Comparison of ENCODE assay signal across 20 mouse cellular contexts in the genomic region with DNA sequence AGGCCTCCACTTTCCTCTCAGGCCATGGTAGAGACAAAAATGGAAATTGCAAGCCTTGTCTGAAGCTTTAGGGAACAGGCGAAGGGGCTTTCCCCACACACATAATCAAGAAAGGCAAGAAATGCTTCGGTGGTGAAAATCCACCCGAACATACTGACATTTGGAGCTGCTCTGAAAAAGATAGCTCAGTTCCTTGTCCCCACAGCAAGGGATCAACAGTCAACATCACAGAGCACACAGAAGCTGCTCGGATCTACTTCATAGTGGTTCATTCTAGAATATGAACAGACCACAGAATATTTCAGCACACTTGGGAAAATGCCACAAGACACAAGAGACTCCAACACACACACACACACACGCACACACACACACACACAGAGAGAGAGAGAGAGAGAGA. TPM values are rescaled to one million over a fixed set of nuclear protein-coding genes. Genes with fewer than 3 reads are reported as not detected.
DNase-seq lines count a peak whose midpoint lies in the region; ATAC-seq lines count a peak whose summit lies in the region.
"Had no signal": no experiment of that assay in that cellular context is flagged by ENCODE, and none has a peak within 500 bp of the region (broad histone marks: within the 10 kb centered on the region; RNA-seq: fewer than 3 reads in every experiment).

No protein-coding gene starts in this region.

- no peak overlapping the region for H3K9ac ChIP-seq in midbrain, embryonic 11.5 days (ENCODE audit: low read length)
- H3K9ac ChIP-seq in midbrain, embryonic 15.5 days, result no peak overlapping the region
- H3K9ac ChIP-seq: hindbrain, embryonic 15.5 days; limb, embryonic 12.5 days; liver, embryonic 15.5 days had no signal

- DNase-seq in midbrain, embryonic 11.5 days (ENCODE audit: low spot score, missing footprints), result peak; percentile 47
- DNase-seq in spleen, adult 12 weeks (ENCODE audit: low spot score), result no peak
- no peak for DNase-seq in gastrocnemius, postnatal 10 days
- no peak for DNase-seq in cerebellum, adult 11 months
- DNase-seq: adrenal gland, postnatal 10 days; B cell, adult 2 months; cerebellum, adult 9-11 months; kidney, adult 2 months; kidney, postnatal 10 days; lung, postnatal 10 days; thymus, adult 2 months had no signal

- no peak overlapping the region for H3K4me3 ChIP-seq in midbrain, embryonic 11.5 days (ENCODE audit: low read depth, low read length)
- H3K4me3 ChIP-seq in midbrain, embryonic 15.5 days, result no peak overlapping the region
- H3K4me3 ChIP-seq in megakaryocyte, embryonic 14.5 days (replicated peaks), result peak overlapping the region; percentile 23
- H3K4me3 ChIP-seq: heart, embryonic 10.5 days; hindbrain, embryonic 15.5 days; layer of hippocampus, adult 2 months; limb, embryonic 12.5 days; liver, embryonic 15.5 days had no signal

- H3K9me3 ChIP-seq in midbrain, embryonic 11.5 days (ENCODE audit: control insufficient read depth, low read length), result no peaks in the 10 kb centered on the region
- no peaks in the 10 kb centered on the region for H3K9me3 ChIP-seq in midbrain, embryonic 15.5 days
- H3K9me3 ChIP-seq in megakaryocyte, embryonic 14.5 days, result peaks cover 15% of the 10 kb centered on the region
- H3K9me3 ChIP-seq: heart, embryonic 10.5 days; hindbrain, embryonic 15.5 days; liver, embryonic 15.5 days had no signal

- H3K36me3 ChIP-seq in midbrain, embryonic 11.5 days (ENCODE audit: control insufficient read depth, insufficient read depth, low read length), result no peaks in the 10 kb centered on the region
- H3K36me3 ChIP-seq in midbrain, embryonic 15.5 days (replicated peaks), result no peaks in the 10 kb centered on the region
- H3K36me3 ChIP-seq in megakaryocyte, embryonic 14.5 days (replicated peaks; ENCODE audit: low read length), result no peaks in the 10 kb centered on the region
- H3K36me3 ChIP-seq: heart, embryonic 10.5 days; hindbrain, embryonic 15.5 days; limb, embryonic 12.5 days; liver, embryonic 15.5 days had no signal

- no peak for ATAC-seq in midbrain, embryonic 11.5 days (ENCODE audit: low FRiP score)
- ATAC-seq in midbrain, embryonic 15.5 days (replicated peaks), result no peak
- ATAC-seq in common myeloid progenitor, adult 5-6 weeks (replicated peaks; ENCODE audit: low read depth, poor library complexity, severe bottlenecking), result peak; percentile 52

- no peak overlapping the region for H3K27ac ChIP-seq in midbrain, embryonic 11.5 days (ENCODE audit: low read depth, low read length)
- H3K27ac ChIP-seq in midbrain, embryonic 15.5 days, result no peak overlapping the region
- H3K27ac ChIP-seq: heart, embryonic 10.5 days; hindbrain, embryonic 15.5 days; layer of hippocampus, adult 2 months; limb, embryonic 12.5 days; liver, embryonic 15.5 days; stomach, postnatal 0 days had no signal

- no peaks in the 10 kb centered on the region for H3K27me3 ChIP-seq in midbrain, embryonic 11.5 days (ENCODE audit: control insufficient read depth, insufficient read depth, low read length)
- no peaks in the 10 kb centered on the region for H3K27me3 ChIP-seq in midbrain, embryonic 15.5 days (replicated peaks)
- peaks cover 1% of the 10 kb centered on the region for H3K27me3 ChIP-seq in megakaryocyte, embryonic 14.5 days (replicated peaks)
- H3K27me3 ChIP-seq: hindbrain, embryonic 15.5 days; limb, embryonic 12.5 days; liver, embryonic 15.5 days had no signal

- H3K4me2 ChIP-seq in midbrain, embryonic 11.5 days, result no peak overlapping the region
- no peak overlapping the region for H3K4me2 ChIP-seq in midbrain, embryonic 15.5 days
- H3K4me2 ChIP-seq: hindbrain, embryonic 15.5 days; limb, embryonic 12.5 days; liver, embryonic 15.5 days had no signal

- no peaks in the 10 kb centered on the region for H3K4me1 ChIP-seq in midbrain, embryonic 11.5 days (ENCODE audit: control insufficient read depth, insufficient read depth, low read length)
- no peaks in the 10 kb centered on the region for H3K4me1 ChIP-seq in midbrain, embryonic 15.5 days
- peaks cover 20% of the 10 kb centered on the region for H3K4me1 ChIP-seq in megakaryocyte, embryonic 14.5 days
- H3K4me1 ChIP-seq: heart, embryonic 10.5 days; hindbrain, embryonic 15.5 days; limb, embryonic 12.5 days had no signal

- WGBS in midbrain, embryonic 11.5 days, result 87% methylated on average over 4 of the region's 5 CpGs
- 92% methylated on average over 5 of the region's 5 CpGs for WGBS in midbrain, embryonic 15.5 days

RNA-seq across cellular contexts. Expression of gene Tbc1d8, which starts 14.6 kb away (rescaled TPM):
- 4.6 and 5.4 TPM in 2 replicates for polyA plus RNA-seq in midbrain, embryonic 11.5 days (2014; fragmentation: Nextera tagmentation; extraction: Ambion mirVana)
- polyA plus RNA-seq in midbrain, embryonic 15.5 days (2015; fragmentation: Nextera tagmentation; extraction: Ambion mirVana), result 11.0 and 11.3 TPM in 2 replicates
- 4.1 and 6.7 TPM in 2 replicates for total RNA-seq in common myeloid progenitor, adult 5-6 weeks (2017)
- polyA plus RNA-seq in megakaryocyte, embryonic 14.5 days (2012; ENCODE audit: insufficient read depth, low replicate concordance), result 1.7 and 6.4 TPM in 2 replicates
- 10 to 100 TPM in 1 of 2 experiments, 1 to 10 TPM in 1; 10.0 to 13.0 TPM for total RNA-seq in gastrocnemius, postnatal 10 days (2021)

RNA-seq across cellular contexts. Expression of gene Cnot11, which starts 41.6 kb away (rescaled TPM):
- 29.9 and 33.3 TPM in 2 replicates for polyA plus RNA-seq in midbrain, embryonic 11.5 days (2014; fragmentation: Nextera tagmentation; extraction: Ambion mirVana)
- polyA plus RNA-seq in midbrain, embryonic 15.5 days (2015; fragmentation: Nextera tagmentation; extraction: Ambion mirVana), result 15.0 TPM in 2 replicates
- 24.2 and 30.9 TPM in 2 replicates for total RNA-seq in common myeloid progenitor, adult 5-6 weeks (2017)
- polyA plus RNA-seq in megakaryocyte, embryonic 14.5 days (2012; ENCODE audit: insufficient read depth, low replicate concordance), result 29.4 and 46.8 TPM in 2 replicates
- total RNA-seq in gastrocnemius, postnatal 10 days (2021), result 10 to 100 TPM; 19.2 to 19.6 TPM
